Comparison of ENCODE assay signal across 18 mouse cellular contexts in the genomic region with DNA sequence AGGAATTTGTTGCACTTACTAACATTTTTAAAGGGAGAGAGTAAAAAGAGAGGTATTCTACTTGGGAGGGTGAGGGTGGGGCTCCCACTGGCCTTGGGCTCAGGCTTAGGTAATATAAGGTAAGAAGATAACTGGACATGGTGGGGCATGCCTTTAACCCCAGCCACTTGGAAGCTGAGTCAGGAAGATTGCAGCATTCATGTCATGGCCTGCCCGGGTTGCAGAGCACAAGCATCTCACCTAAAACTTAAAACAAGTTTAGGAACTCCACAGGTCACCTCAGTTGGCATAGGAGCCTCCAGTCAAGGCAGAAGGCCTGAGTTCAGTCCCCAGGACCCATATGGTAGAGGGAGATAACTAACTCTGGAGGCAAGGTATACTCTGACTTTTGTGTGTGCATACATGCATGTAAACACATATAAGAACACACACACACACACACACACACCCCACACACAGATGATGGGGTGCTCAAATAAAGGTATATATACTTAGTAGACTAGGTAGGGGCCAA. TPM values are rescaled to one million over a fixed set of nuclear protein-coding genes. Genes with fewer than 3 reads are reported as not detected.
A peak's percentile ranks its signal among the peaks of the same experiment; 100 is the strongest.
DNase-seq lines count a peak whose midpoint lies in the region; ATAC-seq and TF ChIP-seq lines count a peak whose summit lies in the region.
"Had no signal": no experiment of that assay in that cellular context is flagged by ENCODE, and none has a peak within 500 bp of the region (broad histone marks: within the 10 kb centered on the region; RNA-seq: fewer than 3 reads in every experiment).

No protein-coding gene starts in this region.

- no peak for DNase-seq in CH12.LX (ENCODE audit: extremely low read depth)
- DNase-seq in fat pad, adult 2 months (ENCODE audit: extremely low read depth, low read depth, low spot score) = peak; percentile 98
- DNase-seq in gonadal fat pad, adult 2 months (ENCODE audit: low read depth) = peak; percentile 89
- no peak for DNase-seq in layer of hippocampus, adult 9-11 months
- DNase-seq in T-cell, adult 2 months (ENCODE audit: low spot score) = no peak
- no peak for DNase-seq in left cerebral cortex, postnatal 4 days
- DNase-seq: adrenal gland, adult 2 months; B cell, adult 2 months; cerebellum, adult 18-20 months; lung, postnatal 36 days had no signal

- no peak for TF ChIP-seq EP300 in CH12.LX (IDR thresholded peaks at IDR 0.05; ENCODE audit: low read length)

- peaks cover 4 to 5% of the 10 kb centered on the region in 2 experiments; a peak in 3 of 4 replicates for H3K4me1 ChIP-seq in CH12.LX (ENCODE audit: control insufficient read depth in 1 of 2, insufficient read depth in 2 of 2)
- H3K4me1 ChIP-seq in midbrain, embryonic 13.5 days (replicated peaks) = peaks cover 24% of the 10 kb centered on the region
- peaks cover 2% of the 10 kb centered on the region; the same call in 1 of the 2 replicates for H3K4me1 ChIP-seq in intestine, embryonic 16.5 days (ENCODE audit: control insufficient read depth, insufficient read depth, low read length)

- H3K27ac ChIP-seq in CH12.LX (ENCODE audit: insufficient read depth, low read depth) = no peak overlapping the region
- no peak overlapping the region for H3K27ac ChIP-seq in midbrain, embryonic 13.5 days
- H3K27ac ChIP-seq in intestine, embryonic 16.5 days (ENCODE audit: low read length) = no peak overlapping the region
- H3K27ac ChIP-seq: embryonic facial prominence, embryonic 13.5 days; heart, embryonic 15.5 days; kidney, embryonic 15.5 days; limb, embryonic 12.5 days; liver, embryonic 15.5 days had no signal

- H3K9ac ChIP-seq in CH12.LX (ENCODE audit: insufficient read depth, low read depth) = no peak overlapping the region
- peak overlapping the region; percentile 39 for H3K9ac ChIP-seq in midbrain, embryonic 13.5 days (replicated peaks)
- H3K9ac ChIP-seq in intestine, embryonic 16.5 days (ENCODE audit: low read depth, low read length) = no peak overlapping the region
- H3K9ac ChIP-seq: embryonic facial prominence, embryonic 13.5 days; heart, embryonic 15.5 days; kidney, embryonic 15.5 days; limb, embryonic 12.5 days; liver, embryonic 15.5 days had no signal

- no peaks in the 10 kb centered on the region for H3K9me3 ChIP-seq in CH12.LX (replicated peaks; ENCODE audit: low read length)
- no peaks in the 10 kb centered on the region for H3K9me3 ChIP-seq in midbrain, embryonic 13.5 days
- no peaks in the 10 kb centered on the region for H3K9me3 ChIP-seq in intestine, embryonic 16.5 days (ENCODE audit: control insufficient read depth, low read length)
- H3K9me3 ChIP-seq: embryonic facial prominence, embryonic 13.5 days; heart, embryonic 15.5 days; kidney, embryonic 15.5 days; limb, embryonic 12.5 days; liver, embryonic 15.5 days had no signal

- 95% methylated on average over 1 of the region's 1 CpGs for WGBS in midbrain, embryonic 13.5 days
- 76% methylated on average over 1 of the region's 1 CpGs for WGBS in intestine, embryonic 16.5 days

- ATAC-seq in midbrain, embryonic 13.5 days = no peak
- ATAC-seq in intestine, embryonic 16.5 days = no peak
- ATAC-seq: inflammation-experienced regulatory T-cells, adult 6 months had no signal

- peaks cover 9% of the 10 kb centered on the region for H3K27me3 ChIP-seq in CH12.LX (replicated peaks)
- H3K27me3 ChIP-seq in midbrain, embryonic 13.5 days = peaks cover 9% of the 10 kb centered on the region
- no peaks in the 10 kb centered on the region for H3K27me3 ChIP-seq in intestine, embryonic 16.5 days (replicated peaks; ENCODE audit: control insufficient read depth, insufficient read depth, low read length)
- H3K27me3 ChIP-seq: embryonic facial prominence, embryonic 13.5 days; heart, embryonic 15.5 days; kidney, embryonic 15.5 days; limb, embryonic 12.5 days had no signal

- intact Hi-C loops in left cerebral cortex, postnatal 4 days (cut with DNase I) = no loop called here

- no peaks in the 10 kb centered on the region for H3K36me3 ChIP-seq in CH12.LX (replicated peaks in 1 of 2; ENCODE audit: control insufficient read depth in 1 of 2, insufficient read depth in 1 of 2, low read length in 1 of 2)
- H3K36me3 ChIP-seq in midbrain, embryonic 13.5 days = no peaks in the 10 kb centered on the region
- no peaks in the 10 kb centered on the region for H3K36me3 ChIP-seq in intestine, embryonic 16.5 days (ENCODE audit: control insufficient read depth, insufficient read depth, low read length)
- H3K36me3 ChIP-seq: embryonic facial prominence, embryonic 13.5 days; heart, embryonic 15.5 days; kidney, embryonic 15.5 days; limb, embryonic 12.5 days; liver, embryonic 15.5 days had no signal

- no peak overlapping the region for H3K4me2 ChIP-seq in CH12.LX (ENCODE audit: insufficient read depth, low read depth, poor library complexity, severe bottlenecking)
- peak overlapping the region; percentile 28; the same call in 1 of the 2 replicates for H3K4me2 ChIP-seq in midbrain, embryonic 13.5 days (replicated peaks)
- H3K4me2 ChIP-seq in intestine, embryonic 16.5 days (ENCODE audit: low read depth, low read length) = no peak overlapping the region
- H3K4me2 ChIP-seq: liver, embryonic 15.5 days had no signal

- no peak for TF ChIP-seq RAD21 in CH12.LX (IDR thresholded peaks at IDR 0.05; ENCODE audit: low read depth, low read length)

- no peaks in the 10 kb centered on the region for H3K79me2 ChIP-seq in CH12.LX (replicated peaks; ENCODE audit: control insufficient read depth, extremely low read depth, insufficient read depth, poor library complexity, severe bottlenecking)

- TF ChIP-seq POLR2A in CH12.LX (IDR thresholded peaks at IDR 0.05; ENCODE audit: low read depth, low read length) = no peak

- no peak for TF ChIP-seq CTCF in CH12.LX (conservative IDR thresholded peaks at IDR 0.05 in 1 of 2, IDR thresholded peaks at IDR 0.05 in 1 of 2; ENCODE audit: low read depth in 2 of 2, low read length in 2 of 2)

- in situ Hi-C loops in CH12.LX (cut with MboI; ENCODE audit: low pct_ligation_motif_present, low pct_unique_long_range_greater_than_20kb, low sequenced_read_pairs) = loop anchor here (5.0 to 25.0 kb wide), 2 partner anchors 100 to 305 kb away; no protein-coding TSS in a partner anchor

- H3K4me3 ChIP-seq in CH12.LX (replicated peaks in 1 of 3; ENCODE audit: low read depth in 2 of 3, low read length in 2 of 3, poor library complexity in 1 of 3) = no peak overlapping the region
- 0 out of 2 replicates have a peak overlapping the region, but pooled peaks have one; percentile 4 for H3K4me3 ChIP-seq in midbrain, embryonic 13.5 days (replicated peaks)
- H3K4me3 ChIP-seq in intestine, embryonic 16.5 days (ENCODE audit: low read length) = no peak overlapping the region
- H3K4me3 ChIP-seq: heart, embryonic 15.5 days; limb, embryonic 12.5 days; liver, embryonic 15.5 days had no signal

- dilution Hi-C loops in CH12.LX (cut with MboI; ENCODE audit: extremely low pct_ligation_motif_present, extremely low pct_unique_long_range_greater_than_20kb, low sequenced_read_pairs) = no loop called here

TF ChIP-seq in CH12.LX, 34 proteins besides CTCF, POLR2A, EP300 and RAD21:
- 0 out of 2 replicates have a peak, but pooled peaks have one; percentile 11 for TF ChIP-seq MAFK (IDR thresholded peaks at IDR 0.05; ENCODE audit: insufficient replicate concordance, low read length)
- TF ChIP-seq USF2 (conservative IDR thresholded peaks at IDR 0.05; ENCODE audit: low read depth, low read length) = no peak

RNA-seq across cellular contexts. Expression of a gene that starts 2.5 kb away (rescaled TPM):
- total RNA-seq in CH12.LX (2012; rRNA removed) (1.4 and 1.6 TPM in 2 replicates), CH12.LX (2014; rRNA removed) (0.64 and 1.3 TPM in 2 replicates)
- polyA plus RNA-seq in CH12.LX (2012; ENCODE audit: insufficient read length, low read depth) = 1.8 and 2.1 TPM in 2 replicates
- polyA plus RNA-seq in gonadal fat pad, adult 2 months (2012; rRNA removed) = 1.9 and 2.8 TPM in 2 replicates
- 45.5 and 47.5 TPM in 2 replicates for polyA plus RNA-seq in midbrain, embryonic 13.5 days (2015; fragmentation: Nextera tagmentation; extraction: Ambion mirVana)
- polyA plus RNA-seq in intestine, embryonic 16.5 days (2015; fragmentation: Nextera tagmentation; extraction: Ambion mirVana) = 3.1 and 3.5 TPM in 2 replicates
- total RNA-seq in left cerebral cortex, postnatal 4 days (2021) = 10 to 100 TPM; 24.5 to 25.3 TPM

RNA-seq across cellular contexts. Expression of a gene that starts 8.9 kb away (rescaled TPM):
- 38.3 and 42.8 TPM in 2 replicates for total RNA-seq in CH12.LX (2012; rRNA removed)
- total RNA-seq in CH12.LX (2014; rRNA removed) = 43.2 and 52.7 TPM in 2 replicates
- 29.4 and 31.9 TPM in 2 replicates for polyA plus RNA-seq in CH12.LX (2012; ENCODE audit: insufficient read length, low read depth)
- polyA plus RNA-seq in gonadal fat pad, adult 2 months (2012; rRNA removed) = 5.4 and 6.3 TPM in 2 replicates
- 11.4 and 12.3 TPM in 2 replicates for polyA plus RNA-seq in midbrain, embryonic 13.5 days (2015; fragmentation: Nextera tagmentation; extraction: Ambion mirVana)
- polyA plus RNA-seq in intestine, embryonic 16.5 days (2015; fragmentation: Nextera tagmentation; extraction: Ambion mirVana) = 5.8 and 6.3 TPM in 2 replicates
- 10 to 100 TPM; 24.1 to 29.2 TPM for total RNA-seq in left cerebral cortex, postnatal 4 days (2021)

Comparison
In these comparisons a context has a peak if more than half of its experiments do, and no peak if none do; other contexts are left out.
1. DNase-seq: peak in fat pad, adult 2 months (single experiment) and gonadal fat pad, adult 2 months (single experiment); none in CH12.LX (single experiment), layer of hippocampus, adult 9-11 months (single experiment), T-cell, adult 2 months (single experiment) and left cerebral cortex, postnatal 4 days (single experiment).
2. RNA of a gene that starts 2.5 kb away (polyA plus RNA-seq): 45.5 to 47.5 TPM in midbrain, embryonic 13.5 days; 3.1 to 3.5 TPM in intestine, embryonic 16.5 days, 1.8 to 2.1 TPM in CH12.LX and 1.9 to 2.8 TPM in gonadal fat pad, adult 2 months; every median in the first group is over 10 times any median in the second.